Mouse (Mus musculus): ENCODE measurements around the gene Dus2. TPM values are rescaled to one million over a fixed set of nuclear protein-coding genes. Genes with fewer than 3 reads are reported as not detected.

The Dus2 gene
- total RNA-seq, 2 experiments from 2014 or later: 9.0 to 11.5 TPM

GRCm38 (mm10) chr8:106055038-106055437 lies 63.9 kb downstream of the Dus2 start:
- no peak for DNase-seq
- TF ChIP-seq CTCF (IDR thresholded peaks at IDR 0.05): no peak
- intact Hi-C loops (cut with DNase I): no loop called here
- H3K27ac ChIP-seq: peak overlapping the region; percentile 71
- no peak overlapping the region for H3K4me3 ChIP-seq

DNA sequence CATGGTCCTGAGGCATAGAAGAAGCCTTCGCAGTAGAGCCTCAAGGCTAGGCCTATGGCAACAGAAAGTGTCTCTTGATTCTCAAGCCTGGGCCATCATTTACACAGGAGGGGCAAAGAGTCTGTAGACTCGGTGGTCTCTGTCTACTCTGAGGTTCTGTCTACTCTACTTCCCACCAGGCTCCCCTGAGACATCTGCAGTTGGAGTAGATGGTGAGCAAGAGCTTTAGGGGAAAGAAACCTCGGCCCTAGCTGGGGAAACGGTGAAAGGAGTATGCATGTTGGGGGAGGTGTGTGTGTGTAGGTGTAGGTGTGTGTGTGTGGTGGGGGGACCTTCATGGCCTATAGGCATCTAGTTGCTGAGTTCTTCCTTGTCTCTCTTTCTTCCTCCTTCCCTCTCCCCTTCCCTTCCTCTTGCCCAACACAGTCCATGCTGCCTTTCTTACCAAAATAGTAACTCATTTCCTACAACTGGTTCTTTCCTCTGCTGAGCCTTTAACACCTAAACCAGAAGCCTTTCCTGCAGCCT lies 65.4 kb downstream of the Dus2 start:
- DNase-seq: no peak
- intact Hi-C loops (cut with DNase I): no loop called here
- no peak overlapping the region for H3K27ac ChIP-seq
- TF ChIP-seq CTCF (IDR thresholded peaks at IDR 0.05): no peak
- H3K4me3 ChIP-seq: no peak overlapping the region

DNA sequence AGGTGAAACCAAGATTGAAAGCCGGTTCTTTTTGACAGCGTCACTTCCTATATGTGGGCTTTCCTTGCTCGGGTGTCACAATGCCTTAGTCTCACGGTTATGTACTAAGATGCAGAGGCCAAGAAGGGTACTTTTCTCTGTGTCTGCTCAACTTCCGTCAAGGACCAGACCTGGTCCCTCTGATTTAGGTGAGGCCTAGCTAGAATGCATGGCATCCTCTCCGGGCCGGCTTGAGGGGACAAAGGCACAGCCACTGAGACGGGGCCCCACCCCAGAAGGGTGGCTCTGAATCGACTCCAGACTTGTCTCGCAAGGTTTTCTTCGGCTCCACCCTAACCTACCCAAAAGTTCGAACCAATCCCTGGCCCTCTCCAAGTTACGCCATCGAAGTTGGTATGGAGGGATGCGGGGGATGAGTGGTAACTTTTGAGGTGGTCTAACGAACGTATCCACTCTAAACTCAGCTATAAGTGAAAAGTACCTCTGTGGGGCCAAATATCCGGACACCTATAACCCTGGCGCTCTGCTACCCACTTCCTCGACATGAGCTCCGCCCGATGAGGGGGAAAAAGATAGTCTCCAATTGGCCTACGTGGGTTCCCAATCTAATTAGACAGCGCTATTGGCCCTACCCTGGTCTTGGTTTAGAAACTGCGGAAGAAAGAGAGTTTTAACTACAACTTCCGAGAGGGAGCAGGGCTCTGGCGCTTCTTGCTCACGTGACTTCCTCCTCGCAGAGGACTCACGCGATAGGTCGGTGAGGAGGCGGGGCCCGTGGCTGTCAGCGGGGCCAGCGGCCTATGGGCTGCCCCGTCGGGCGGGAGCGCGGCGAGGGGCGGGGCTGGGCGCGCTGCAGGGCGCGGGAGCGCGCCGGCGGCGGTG lies 67.8 kb downstream of the Dus2 start, which contains the start of gene Nfatc3:
Gene Nfatc3, plus strand, starts transcription at position 110 of the 882 bp plus-strand sequence.
- intact Hi-C loops (cut with DNase I): no loop called here
- peak; percentile 99 for DNase-seq
- Histone ChIP-seq H3K27ac (peak within 1 kb of the TSS; percentile 99), H3K4me3 (peak within 1 kb of the TSS; percentile 98)
- TF ChIP-seq CTCF (IDR thresholded peaks at IDR 0.05): no peak

- no peak for TF ChIP-seq CTCF (IDR thresholded peaks at IDR 0.05)
- Histone ChIP-seq H3K27ac (peak overlapping the region; percentile 99), H3K4me3 (peak overlapping the region; percentile 98)
- intact Hi-C loops (cut with DNase I): no loop called here
- peak; percentile 80 for DNase-seq
These were observed 68.7 kb downstream of the Dus2 start for GRCm38 (mm10) chr8:106059613-106060371.

- H3K4me3 ChIP-seq: peak overlapping the region; percentile 98
- no peak for TF ChIP-seq CTCF (IDR thresholded peaks at IDR 0.05)
- DNase-seq: no peak
- peak overlapping the region; percentile 99 for H3K27ac ChIP-seq
- intact Hi-C loops (cut with DNase I): no loop called here
These were observed 69.4 kb downstream of the Dus2 start for GRCm38 (mm10) chr8:106060521-106060920.

GRCm38 (mm10) chr8:106061686-106062085 lies 70.5 kb downstream of the Dus2 start:
- intact Hi-C loops (cut with DNase I): no loop called here
- H3K27ac ChIP-seq: peak overlapping the region; percentile 99; the same call in 1 of the 2 replicates
- no peak for TF ChIP-seq CTCF (IDR thresholded peaks at IDR 0.05)
- no peak for DNase-seq
- H3K4me3 ChIP-seq: peak overlapping the region; percentile 98

DNA sequence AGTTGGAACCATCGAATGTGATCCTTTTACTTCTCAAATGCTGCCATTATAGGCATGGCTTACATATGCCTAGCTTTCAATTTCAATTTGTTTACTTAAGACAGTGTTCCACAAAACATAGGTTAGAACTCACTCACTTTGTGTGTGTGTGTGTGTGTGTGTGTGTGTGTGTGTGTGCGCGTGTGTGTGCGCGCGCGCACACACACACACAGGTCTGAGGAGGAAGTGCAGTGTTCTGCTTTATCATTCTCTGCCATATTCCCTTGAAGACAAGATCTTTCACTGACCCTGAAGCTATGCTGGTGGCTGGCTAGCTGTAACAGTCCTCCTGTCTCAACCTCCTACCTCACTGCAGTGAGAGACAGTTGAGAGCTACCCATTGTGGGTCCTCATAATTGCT lies 71.9 kb downstream of the Dus2 start:
- intact Hi-C loops (cut with DNase I): no loop called here
- H3K27ac ChIP-seq: no peak overlapping the region
- DNase-seq: no peak
- no peak overlapping the region for H3K4me3 ChIP-seq
- no peak for TF ChIP-seq CTCF (IDR thresholded peaks at IDR 0.05)

GRCm38 (mm10) chr8:106066721-106067120 lies 75.6 kb downstream of the Dus2 start:
- no peak for TF ChIP-seq CTCF (IDR thresholded peaks at IDR 0.05)
- no peak for DNase-seq
- Histone ChIP-seq H3K27ac (no peak overlapping the region), H3K4me3 (no peak overlapping the region)
- intact Hi-C loops (cut with DNase I): no loop called here

DNA sequence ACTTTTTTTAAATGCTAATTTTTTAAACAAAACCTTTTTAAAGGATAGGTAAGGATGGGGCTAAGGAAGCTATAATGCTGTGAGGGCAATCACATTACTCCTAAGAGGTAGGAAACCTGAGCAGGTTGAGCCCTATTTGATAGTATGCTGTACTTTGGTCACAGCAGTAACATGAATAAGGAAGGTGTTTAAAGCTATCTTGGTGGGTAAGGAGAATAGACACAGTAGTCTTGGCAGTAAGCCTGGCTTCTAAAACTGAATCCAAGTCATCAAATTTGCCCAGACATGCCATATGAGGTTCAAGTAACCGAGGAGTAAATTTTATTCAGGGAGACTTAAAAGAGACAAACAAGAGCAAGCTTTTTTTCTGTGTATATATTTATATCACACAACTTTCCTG lies 78.4 kb downstream of the Dus2 start:
- intact Hi-C loops (cut with DNase I): no loop called here
- no peak for DNase-seq
- Histone ChIP-seq H3K27ac (peak overlapping the region; percentile 57), H3K4me3 (no peak overlapping the region)
- no peak for TF ChIP-seq CTCF (IDR thresholded peaks at IDR 0.05)

GRCm38 (mm10) chr8:106072113-106072512 lies 81.0 kb downstream of the Dus2 start:
- intact Hi-C loops (cut with DNase I): no loop called here
- H3K4me3 ChIP-seq: no peak overlapping the region
- no peak for TF ChIP-seq CTCF (IDR thresholded peaks at IDR 0.05)
- H3K27ac ChIP-seq: no peak overlapping the region
- no peak for DNase-seq

GRCm38 (mm10) chr8:106074236-106074635 lies 83.1 kb downstream of the Dus2 start:
- TF ChIP-seq CTCF (IDR thresholded peaks at IDR 0.05): no peak
- Histone ChIP-seq H3K4me3 (no peak overlapping the region), H3K27ac (peak overlapping the region; percentile 60; the same call in 1 of the 2 replicates)
- no peak for DNase-seq
- intact Hi-C loops (cut with DNase I): no loop called here

GRCm38 (mm10) chr8:106074659-106075058 lies 83.5 kb downstream of the Dus2 start:
- no peak for DNase-seq
- Histone ChIP-seq H3K4me3 (no peak overlapping the region), H3K27ac (peak overlapping the region; percentile 60)
- intact Hi-C loops (cut with DNase I): no loop called here
- TF ChIP-seq CTCF (IDR thresholded peaks at IDR 0.05): no peak

Data from gastrocnemius, adult 2 months (tissue).